In genomic region chr4:43114946-43115345, GRCm38 (mm10) we compare ENCODE assay signal across 8 mouse cellular contexts. TPM values are rescaled to one million over a fixed set of nuclear protein-coding genes. Genes with fewer than 3 reads are reported as not detected.
DNase-seq lines count a peak whose midpoint lies in the region; ATAC-seq and TF ChIP-seq lines count a peak whose summit lies in the region.

No protein-coding gene starts in this region.

- TF ChIP-seq POLR2A in liver, adult 2 months (IDR thresholded peaks at IDR 0.05; ENCODE audit: extremely low read depth, insufficient read depth, low read length), result no peak

- no peak for ATAC-seq in neural tube, embryonic 15.5 days (ENCODE audit: low FRiP score)

- H3K36me3 ChIP-seq in neural tube, embryonic 15.5 days, result no peaks in the 10 kb centered on the region
- H3K36me3 ChIP-seq in liver, adult 2 months (ENCODE audit: control insufficient read depth, insufficient read depth, low read length), result no peaks in the 10 kb centered on the region
- no peaks in the 10 kb centered on the region; the same call in 1 of the 2 replicates for H3K36me3 ChIP-seq in forebrain, embryonic 10.5 days (replicated peaks)

- peak; percentile 15 for DNase-seq in neural tube, embryonic 10.5 days (ENCODE audit: extremely low spot score, low spot score)
- DNase-seq in adrenal gland, adult 2 months, result peak; percentile 42
- peak; percentile 66 for DNase-seq in embryo, embryonic 11 days
- DNase-seq in kidney, adult 9 months, result peak; percentile 56
- peak; percentile 21 for DNase-seq in liver, adult 2 months (ENCODE audit: extremely low read depth, low read depth, low spot score)
- DNase-seq in right cerebral cortex, adult 18-20 months, result peak; percentile 50
- DNase-seq in forebrain, embryonic 10.5 days (ENCODE audit: extremely low spot score, low spot score), result no peak

- H3K79me2 ChIP-seq in liver, adult 2 months (ENCODE audit: control insufficient read depth, insufficient read depth, low read length), result no peaks in the 10 kb centered on the region

- no peak overlapping the region for H3K27ac ChIP-seq in neural tube, embryonic 15.5 days (replicated peaks)
- H3K27ac ChIP-seq in liver, adult 2 months (replicated peaks; ENCODE audit: insufficient read depth, low read depth, low read length), result no peak overlapping the region
- no peak overlapping the region for H3K27ac ChIP-seq in forebrain, embryonic 10.5 days

- no peaks in the 10 kb centered on the region for H3K4me1 ChIP-seq in neural tube, embryonic 15.5 days
- no peaks in the 10 kb centered on the region for H3K4me1 ChIP-seq in liver, adult 2 months (ENCODE audit: control insufficient read depth, insufficient read depth, low read length)
- no peaks in the 10 kb centered on the region for H3K4me1 ChIP-seq in forebrain, embryonic 10.5 days

- H3K4me2 ChIP-seq in neural tube, embryonic 15.5 days, result no peak overlapping the region

- no peak overlapping the region for H3K4me3 ChIP-seq in neural tube, embryonic 15.5 days (replicated peaks)
- no peak overlapping the region for H3K4me3 ChIP-seq in liver, adult 2 months (ENCODE audit: insufficient read depth, low read depth, low read length)
- no peak overlapping the region for H3K4me3 ChIP-seq in forebrain, embryonic 10.5 days

- H3K27me3 ChIP-seq in neural tube, embryonic 15.5 days (replicated peaks), result no peaks in the 10 kb centered on the region
- H3K27me3 ChIP-seq in liver, adult 2 months (ENCODE audit: control insufficient read depth, insufficient read depth, low read length), result no peaks in the 10 kb centered on the region
- no peaks in the 10 kb centered on the region for H3K27me3 ChIP-seq in forebrain, embryonic 10.5 days (ENCODE audit: poor library complexity, severe bottlenecking)

- no peak overlapping the region for H3K9ac ChIP-seq in neural tube, embryonic 15.5 days (replicated peaks)
- H3K9ac ChIP-seq in liver, adult 2 months (ENCODE audit: low read depth, low read length), result no peak overlapping the region

- TF ChIP-seq CTCF in liver, adult 2 months (IDR thresholded peaks at IDR 0.05; ENCODE audit: low read depth, low read length), result peak; percentile 33; the same call in 1 of the 2 replicates

- WGBS in neural tube, embryonic 15.5 days, result 22% methylated on average over 2 of the region's 2 CpGs
- WGBS in liver, adult 2 months, result 21% methylated on average over 2 of the region's 2 CpGs
- WGBS in forebrain, embryonic 10.5 days, result 27% methylated on average over 2 of the region's 2 CpGs

- no peaks in the 10 kb centered on the region for H3K9me3 ChIP-seq in neural tube, embryonic 15.5 days (replicated peaks)
- no peaks in the 10 kb centered on the region for H3K9me3 ChIP-seq in forebrain, embryonic 10.5 days

RNA-seq across cellular contexts. Expression of gene Unc13b, which starts 56.2 kb away (rescaled TPM):
- 11.1 and 12.3 TPM in 2 replicates for polyA plus RNA-seq in neural tube, embryonic 15.5 days (2015; fragmentation: Nextera tagmentation; extraction: Ambion mirVana)
- 10 to 100 TPM; 10.6 to 11.1 TPM for total RNA-seq in adrenal gland, adult 2 months (2021)
- polyA plus RNA-seq in adrenal gland, adult 2 months (2012; rRNA removed), result 6.0 and 8.6 TPM in 2 replicates
- 3.7 and 5.8 TPM in 2 replicates for total RNA-seq in liver, adult 2 months (2014; rRNA removed)
- 0.75 and 2.6 TPM in 2 replicates for polyA plus RNA-seq in liver, adult 2 months (2012; rRNA removed)
- 10.7 and 11.6 TPM in 2 replicates for polyA plus RNA-seq in forebrain, embryonic 10.5 days (2016; fragmentation: Nextera tagmentation; extraction: Ambion mirVana)
